Mouse (Mus musculus): Measurements from ENCODE around the gene Traip. TPM values are rescaled to one million over a fixed set of nuclear protein-coding genes. Genes with fewer than 3 reads are reported as not detected.
"Not testable (repeated sequence)": the region's sequence is repeated elsewhere in the genome, so short reads cannot be mapped to it uniquely, and the experiment has no call there.

Gene Traip
- polyA plus RNA-seq, 1 experiment from 2014 or later, result 30.7 TPM

- H3K36me3 ChIP-seq (ENCODE audit: insufficient read depth), result no peaks in the 10 kb centered on the region
- ATAC-seq (ENCODE audit: insufficient read depth) (no peak), DNase-seq (no peak)
- H3K27ac ChIP-seq (ENCODE audit: low read depth), result no peak within 1 kb of the TSS
- H3K4me3 ChIP-seq (ENCODE audit: low read depth, low read length), result no peak within 1 kb of the TSS
- no peaks in the 10 kb centered on the region for H3K4me1 ChIP-seq (ENCODE audit: insufficient read depth)
- H3K27me3 ChIP-seq (ENCODE audit: insufficient read depth, low read length), result no peaks in the 10 kb centered on the region
- 84% methylated on average over 5 of the region's 5 CpGs for WGBS
- H3K9me3 ChIP-seq (ENCODE audit: low read depth, low read length), result no peaks in the 10 kb centered on the region
- no peak for TF ChIP-seq CTCF (IDR thresholded peaks at IDR 0.05; ENCODE audit: low read depth)
- no peak within 1 kb of the TSS for H3K4me2 ChIP-seq
- no peak within 1 kb of the TSS for H3K9ac ChIP-seq
Observed at GRCm38 (mm10) chr9:107996049-107996448, 46.1 kb downstream of the Traip start, which contains the start of gene Gm20662. Gene Gm20662, plus strand, starts transcription at chr9:107996349.

GRCm38 (mm10) chr9:108001922-108002770, 52.2 kb downstream of the Traip start, which contains the start of gene Ip6k1:
Gene Ip6k1, plus strand, starts transcription at chr9:108002501.
- no peaks in the 10 kb centered on the region for H3K9me3 ChIP-seq (ENCODE audit: low read depth, low read length)
- WGBS, result under 1% methylated on average over 51 of the region's 51 CpGs

DNA sequence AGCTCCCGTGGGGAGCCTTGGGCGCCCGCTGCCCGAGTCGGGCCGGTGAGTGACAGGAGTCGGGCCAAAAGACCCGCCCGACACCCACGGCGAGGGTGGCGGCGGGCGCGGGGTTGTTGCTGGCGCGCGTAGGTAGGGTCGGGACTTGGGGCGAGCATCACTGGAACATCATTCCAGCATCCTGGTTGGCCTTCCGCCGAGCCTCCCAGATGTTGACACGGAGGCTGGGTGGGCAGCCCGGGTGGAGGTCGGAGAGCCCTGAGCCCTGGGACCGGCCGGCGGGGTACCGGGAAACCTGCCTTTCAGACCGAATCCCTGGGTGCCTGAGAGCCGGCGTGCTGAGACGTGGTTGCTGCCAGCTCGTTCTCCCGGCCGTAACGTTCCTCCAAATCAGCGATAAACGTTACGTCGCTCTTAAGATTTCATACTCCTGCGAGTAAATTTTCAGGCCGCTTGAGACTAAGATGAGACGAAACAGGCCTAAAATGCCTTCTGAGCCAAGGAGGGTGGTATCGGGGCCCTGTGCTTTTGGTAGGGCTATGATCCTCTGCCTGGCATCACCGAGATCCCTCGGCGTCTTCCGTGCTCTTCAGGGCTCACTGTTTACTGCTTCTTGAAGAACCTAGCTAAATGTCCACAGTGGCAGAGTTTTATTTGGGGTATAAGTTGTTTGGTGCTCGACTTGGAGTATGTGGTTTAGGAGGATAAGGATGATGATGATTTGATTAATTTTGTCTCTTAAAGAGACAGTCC, 53.0 kb downstream of the Traip start:
- H3K4me2 ChIP-seq, result peak overlapping the region; percentile 93
- peak overlapping the region; percentile 99 for H3K4me3 ChIP-seq (ENCODE audit: low read depth, low read length)
- peak overlapping the region; percentile 93 for H3K27ac ChIP-seq (ENCODE audit: low read depth)
- no peaks in the 10 kb centered on the region for H3K27me3 ChIP-seq (ENCODE audit: insufficient read depth, low read length)
- peaks cover 10% of the 10 kb centered on the region for H3K4me1 ChIP-seq (ENCODE audit: insufficient read depth)
- H3K36me3 ChIP-seq (ENCODE audit: insufficient read depth), result no peaks in the 10 kb centered on the region
- under 1% methylated on average over 50 of the region's 50 CpGs for WGBS
- H3K9ac ChIP-seq, result peak overlapping the region; percentile 95
- ATAC-seq (ENCODE audit: insufficient read depth) (no peak), DNase-seq (peak; percentile 52)
- no peaks in the 10 kb centered on the region for H3K9me3 ChIP-seq (ENCODE audit: low read depth, low read length)
- no peak for TF ChIP-seq CTCF (IDR thresholded peaks at IDR 0.05; ENCODE audit: low read depth)

More at GRCm38 (mm10) chr9:108001922-108002770, 52.2 kb downstream of the Traip start, which contains the start of gene Ip6k1:
- peak; percentile 100 for DNase-seq
- ATAC-seq (ENCODE audit: insufficient read depth), result peak; percentile 99
- Histone ChIP-seq H3K4me1 (ENCODE audit: insufficient read depth) (peaks cover 10% of the 10 kb centered on the region), H3K4me2 (peak within 1 kb of the TSS; percentile 97), H3K27ac (ENCODE audit: low read depth) (peak within 1 kb of the TSS; percentile 93), H3K9ac (peak within 1 kb of the TSS; percentile 95), H3K36me3 (ENCODE audit: insufficient read depth) (no peaks in the 10 kb centered on the region), H3K4me3 (ENCODE audit: low read depth, low read length) (peak within 1 kb of the TSS; percentile 99), H3K27me3 (ENCODE audit: insufficient read depth, low read length) (no peaks in the 10 kb centered on the region)
- TF ChIP-seq CTCF (IDR thresholded peaks at IDR 0.05; ENCODE audit: low read depth), result no peak

- WGBS, result 10% methylated on average over 8 of the region's 8 CpGs
- H3K4me2 ChIP-seq, result peak overlapping the region; percentile 93
- H3K27me3 ChIP-seq (ENCODE audit: insufficient read depth, low read length), result no peaks in the 10 kb centered on the region
- no peak for TF ChIP-seq CTCF (IDR thresholded peaks at IDR 0.05; ENCODE audit: low read depth)
- ATAC-seq (ENCODE audit: insufficient read depth) (no peak), DNase-seq (peak; percentile 27)
- no peaks in the 10 kb centered on the region for H3K9me3 ChIP-seq (ENCODE audit: low read depth, low read length)
- 0 out of 2 replicates have a peak overlapping the region, but pooled peaks have one; percentile 2 for H3K27ac ChIP-seq (ENCODE audit: low read depth)
- peak overlapping the region; percentile 99 for H3K4me3 ChIP-seq (ENCODE audit: low read depth, low read length)
- no peaks in the 10 kb centered on the region for H3K36me3 ChIP-seq (ENCODE audit: insufficient read depth)
- peaks cover 10% of the 10 kb centered on the region for H3K4me1 ChIP-seq (ENCODE audit: insufficient read depth)
- H3K9ac ChIP-seq, result peak overlapping the region; percentile 95
Observed at GRCm38 (mm10) chr9:108003531-108003890, 53.6 kb downstream of the Traip start.

DNA sequence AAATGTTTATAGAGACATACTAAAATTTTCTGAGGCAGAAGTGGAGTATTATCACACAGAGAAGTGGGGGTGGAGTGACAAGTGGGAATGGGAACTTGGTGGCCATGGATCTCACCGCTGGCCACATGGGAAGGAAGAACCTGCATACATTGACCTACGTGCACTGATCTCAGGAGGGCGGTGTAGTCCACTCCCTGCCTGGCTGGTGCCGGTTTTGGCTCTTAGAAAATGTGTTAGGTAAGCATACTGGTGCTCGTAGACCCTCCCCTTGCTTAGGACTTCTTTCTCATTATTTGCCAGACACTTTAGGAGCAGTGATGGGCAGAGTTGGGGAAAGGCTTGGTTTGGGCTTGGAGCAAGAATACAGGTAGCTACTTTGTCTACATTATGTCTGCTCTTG, 58.1 kb downstream of the Traip start:
- 75% methylated on average over 5 of the region's 5 CpGs for WGBS
- no peak for TF ChIP-seq CTCF (IDR thresholded peaks at IDR 0.05; ENCODE audit: low read depth)
- Histone ChIP-seq H3K9me3 (ENCODE audit: low read depth, low read length) (no peaks in the 10 kb centered on the region), H3K4me2 (no peak overlapping the region), H3K9ac (no peak overlapping the region), H3K36me3 (ENCODE audit: insufficient read depth) (peaks cover 5% of the 10 kb centered on the region; the same call in 1 of the 2 replicates), H3K27me3 (ENCODE audit: insufficient read depth, low read length) (no peaks in the 10 kb centered on the region), H3K27ac (ENCODE audit: low read depth) (no peak overlapping the region), H3K4me1 (ENCODE audit: insufficient read depth) (peaks cover 8% of the 10 kb centered on the region), H3K4me3 (ENCODE audit: low read depth, low read length) (no peak overlapping the region)
- DNase-seq (no peak), ATAC-seq (ENCODE audit: insufficient read depth) (no peak)

- Histone ChIP-seq H3K9me3 (ENCODE audit: low read depth, low read length) (no peaks in the 10 kb centered on the region), H3K27me3 (ENCODE audit: insufficient read depth, low read length) (no peaks in the 10 kb centered on the region), H3K27ac (ENCODE audit: low read depth) (no peak overlapping the region), H3K4me1 (ENCODE audit: insufficient read depth) (no peaks in the 10 kb centered on the region), H3K9ac (no peak overlapping the region), H3K4me2 (no peak overlapping the region), H3K36me3 (ENCODE audit: insufficient read depth) (peaks cover 13% of the 10 kb centered on the region; the same call in 1 of the 2 replicates), H3K4me3 (ENCODE audit: low read depth, low read length) (no peak overlapping the region)
- ATAC-seq (ENCODE audit: insufficient read depth), result no peak
- no peak for DNase-seq
- TF ChIP-seq CTCF (IDR thresholded peaks at IDR 0.05; ENCODE audit: low read depth), result no peak
Observed at GRCm38 (mm10) chr9:108010385-108010784, 60.4 kb downstream of the Traip start.

- H3K36me3 ChIP-seq (ENCODE audit: insufficient read depth), result peaks cover 17% of the 10 kb centered on the region; the same call in 1 of the 2 replicates
- not testable (repeated sequence) for DNase-seq; H3K4me1 ChIP-seq (ENCODE audit: insufficient read depth); H3K27me3 ChIP-seq (ENCODE audit: insufficient read depth, low read length); H3K4me2 ChIP-seq; H3K9ac ChIP-seq; H3K9me3 ChIP-seq (ENCODE audit: low read depth, low read length); H3K27ac ChIP-seq (ENCODE audit: low read depth); H3K4me3 ChIP-seq (ENCODE audit: low read depth, low read length); ATAC-seq (ENCODE audit: insufficient read depth)
- TF ChIP-seq CTCF (IDR thresholded peaks at IDR 0.05; ENCODE audit: low read depth), result peak; percentile 21
- WGBS, result 92% methylated on average over 2 of the region's 2 CpGs
Observed at GRCm38 (mm10) chr9:108013577-108013976, 63.6 kb downstream of the Traip start.
